Mouse (Mus musculus) frontal cortex, postnatal 10 days (tissue): Measurements from ENCODE around the gene Cela3a.
"Not testable (repeated sequence)": the region's sequence is repeated elsewhere in the genome, so short reads cannot be mapped to it uniquely, and the experiment has no call there.

Experiments
- DNase-seq, 2 experiments: peaks; one replicate each; pipeline ENCODE4 v3.0.0; 2022; ENCODE audit warnings: low spot score in 2 of 2, mixed read lengths in 1 of 2

Gene Cela3a

GRCm38 (mm10) chr4:137414936-137415335 is 5.3 kb upstream of the Cela3a start:
- DNase-seq: no peak

DNA sequence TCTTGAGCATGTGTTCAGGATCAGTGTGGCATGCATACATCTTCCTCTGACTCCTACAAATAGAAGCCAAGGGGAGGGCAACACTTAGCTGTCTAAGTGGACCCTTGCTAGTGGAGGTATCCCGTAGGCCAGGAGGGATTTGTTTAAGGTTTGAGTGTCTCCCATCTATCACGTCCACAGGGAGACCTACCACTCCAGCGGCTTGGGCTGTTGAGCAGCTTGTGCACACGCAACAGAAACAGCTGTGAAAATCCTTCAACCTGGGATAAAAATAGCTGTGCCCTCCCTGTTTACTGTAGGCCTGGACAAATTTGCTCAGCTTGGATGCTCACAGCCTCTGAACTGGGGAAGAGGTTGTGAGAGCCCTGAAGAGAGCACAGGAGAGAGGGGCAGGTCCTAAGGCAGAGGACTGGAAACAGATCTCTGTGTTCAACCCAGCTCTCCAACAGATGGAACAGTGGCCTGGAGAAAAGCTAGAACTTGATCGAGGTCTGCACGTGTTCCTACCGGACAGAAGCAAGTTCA is 2.7 kb upstream of the Cela3a start:
- DNase-seq: not testable (repeated sequence)

GRCm38 (mm10) chr4:137405571-137405970 is 4.0 kb downstream of the Cela3a start:
- no peak for DNase-seq

DNA sequence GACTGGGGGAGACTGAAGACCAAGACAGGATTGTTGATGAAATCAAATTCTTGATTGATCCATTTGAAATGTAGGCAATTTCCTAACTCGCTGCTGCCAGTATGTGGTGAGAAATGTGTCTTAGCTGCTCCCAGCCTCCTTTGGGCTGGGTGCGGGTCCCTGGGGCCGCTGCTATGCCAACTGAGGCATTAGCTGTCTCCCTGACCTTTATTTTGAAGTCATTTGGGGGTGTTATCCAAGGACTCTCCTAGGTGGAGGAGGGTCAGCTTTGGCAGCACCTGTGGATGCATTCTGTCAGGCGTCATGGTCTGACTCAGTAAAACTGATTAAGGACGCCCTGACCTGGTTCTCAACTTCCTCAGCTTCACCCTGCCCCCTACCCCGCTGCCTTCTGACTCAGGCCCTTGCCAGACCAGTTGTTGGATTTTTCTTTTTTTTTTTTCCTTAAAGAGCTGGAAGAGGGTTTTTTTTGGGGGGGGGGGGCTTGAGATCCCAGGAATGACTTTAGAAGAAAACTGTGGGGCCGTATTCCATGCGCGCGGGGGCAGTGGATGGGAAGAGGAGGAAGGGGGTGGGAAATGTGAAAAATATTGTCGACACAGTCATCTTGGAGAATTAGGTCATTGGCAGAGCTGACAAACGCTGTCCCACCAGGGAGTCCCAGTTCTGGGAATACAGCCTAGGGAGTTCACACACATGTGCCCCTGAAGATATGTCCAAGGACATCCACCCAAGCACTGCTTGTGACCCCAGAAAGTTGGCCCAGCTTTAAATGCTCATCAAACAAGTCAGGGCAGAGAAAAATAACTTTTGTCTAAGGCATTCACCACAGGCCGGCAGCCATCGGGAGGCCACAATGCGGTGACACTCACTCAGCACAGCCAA is 12.7 kb downstream of the Cela3a start:
- DNase-seq: no peak

DNA sequence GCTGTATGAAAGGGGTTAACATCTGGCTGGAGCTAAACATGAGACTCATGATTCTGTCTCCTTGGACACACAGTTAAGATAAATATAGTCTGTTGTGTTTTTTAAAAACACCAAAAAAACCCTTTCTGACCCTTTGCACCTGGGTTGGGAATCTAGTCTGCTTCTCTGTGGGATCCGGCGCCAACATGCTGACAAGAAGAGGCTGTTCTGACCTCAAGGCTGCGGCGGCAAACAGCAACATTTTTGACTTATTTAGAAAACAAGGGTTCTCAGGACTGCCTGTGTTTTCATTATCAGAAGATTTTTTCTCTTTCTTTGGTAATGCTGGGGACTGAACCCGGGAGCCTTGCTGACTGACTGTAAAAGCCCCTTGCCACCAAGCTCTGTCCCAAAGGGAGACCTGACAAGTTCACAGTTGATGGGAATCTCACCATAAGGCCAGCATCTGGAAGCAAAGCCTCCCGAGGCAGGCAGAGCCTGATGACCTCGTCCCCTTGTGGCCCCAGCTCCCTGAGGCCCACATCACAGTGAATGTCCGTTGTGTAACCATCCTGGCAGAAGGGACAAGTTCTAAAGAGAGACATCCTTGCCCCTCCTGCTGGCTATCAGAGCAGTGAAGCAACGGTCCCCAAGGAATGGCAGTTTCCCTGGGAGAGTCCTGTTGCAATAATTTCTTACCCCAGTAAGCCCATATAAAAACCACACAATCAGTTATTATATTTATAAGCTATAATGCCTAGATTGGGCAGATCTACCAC is 16.0 kb downstream of the Cela3a start:
- no peak for DNase-seq

DNA sequence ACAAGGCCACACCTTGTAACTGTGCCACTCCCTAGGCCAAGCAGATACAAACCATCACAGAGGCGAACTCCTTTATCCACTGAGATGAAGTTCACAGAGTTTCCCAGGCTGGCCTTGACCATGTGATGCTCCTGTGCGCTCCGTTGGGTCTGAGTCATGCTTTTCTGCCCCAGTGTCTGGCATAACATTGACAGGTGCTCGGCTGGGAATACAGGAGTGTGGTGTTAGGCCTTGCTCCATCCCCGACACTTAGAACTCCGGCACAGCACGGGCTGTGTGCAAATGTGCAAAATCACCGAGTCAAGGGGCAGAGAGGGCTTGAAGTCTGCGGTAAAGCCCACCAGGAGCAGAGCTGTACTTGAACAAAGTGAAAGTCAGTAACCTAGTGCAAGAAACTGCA is 16.7 kb downstream of the Cela3a start:
- no peak for DNase-seq

DNA sequence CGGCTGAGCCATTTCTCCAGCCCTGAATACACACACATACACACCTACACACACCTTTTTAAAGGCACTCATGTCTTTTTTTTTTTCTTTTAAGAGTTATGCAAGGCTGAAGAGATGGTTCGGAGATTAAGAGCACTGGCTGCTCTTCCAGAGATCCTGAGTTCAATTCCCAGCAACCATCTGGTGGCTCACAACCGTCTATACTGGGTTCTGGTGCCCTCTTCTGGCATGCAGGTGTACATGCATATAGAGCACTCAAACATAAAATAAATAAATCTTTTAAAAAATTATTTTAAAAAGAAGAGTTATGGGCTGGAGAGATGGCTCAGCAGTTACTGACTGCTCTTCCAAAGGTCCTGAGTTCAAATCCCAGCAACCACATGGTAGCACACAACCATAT is 18.3 kb downstream of the Cela3a start:
- no peak for DNase-seq

- DNase-seq: no peak
Measured at GRCm38 (mm10) chr4:137390196-137390595, 19.4 kb downstream of the Cela3a start.

DNA sequence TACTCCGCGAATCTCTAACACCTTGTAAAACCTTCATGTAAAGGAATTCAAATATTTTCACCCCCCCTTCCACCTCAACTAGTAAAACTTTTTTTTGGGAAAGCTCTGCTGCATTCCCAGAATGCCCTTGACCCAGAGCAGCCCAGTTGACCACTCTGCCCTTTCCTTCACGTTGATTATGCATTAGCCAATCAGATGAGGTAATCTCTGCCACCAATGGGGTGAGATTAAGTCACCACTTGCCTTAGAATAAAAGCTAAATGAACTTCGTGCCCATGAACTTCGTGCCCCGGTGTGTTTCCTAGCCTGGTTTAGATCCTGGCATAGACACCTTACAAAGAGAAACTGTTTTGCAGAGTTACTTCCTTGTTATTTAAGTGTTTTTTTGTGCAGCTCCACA is 20.6 kb downstream of the Cela3a start:
- no peak for DNase-seq

DNA sequence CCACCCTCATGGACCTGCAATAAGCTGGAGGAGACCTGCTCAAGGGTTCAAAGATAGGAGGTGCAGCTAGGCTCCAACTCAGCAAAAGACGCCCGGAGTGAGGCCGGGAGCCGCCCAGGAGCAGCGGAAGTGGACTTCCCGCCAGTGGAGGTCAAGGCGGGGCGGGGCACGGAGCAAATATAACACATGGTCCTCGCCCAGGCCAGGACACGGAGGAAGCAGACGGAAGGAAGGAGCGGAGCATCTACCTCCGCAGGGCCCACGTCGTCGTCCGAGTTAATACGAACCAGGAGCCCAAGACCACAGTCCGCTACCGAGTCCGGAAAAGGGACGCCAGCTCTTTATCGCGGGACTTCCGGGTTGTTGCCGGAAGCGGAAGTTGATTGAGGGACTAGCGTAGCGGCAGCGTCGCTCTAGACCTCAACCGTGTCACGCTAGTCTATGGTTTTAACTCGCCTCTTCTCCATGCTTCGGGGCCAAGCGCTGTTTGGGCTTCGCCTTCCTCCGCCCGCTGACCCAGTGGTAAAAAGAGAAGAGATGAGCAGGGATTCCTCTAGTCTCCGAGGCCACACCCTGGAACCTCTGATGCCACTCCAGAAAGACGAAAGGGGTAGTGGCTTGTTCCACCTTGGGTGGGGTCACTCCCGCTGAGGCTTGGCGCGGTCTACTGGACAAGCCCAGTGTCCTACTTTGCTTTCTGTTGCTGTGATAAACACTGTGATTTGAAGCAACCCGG is 21.4 kb downstream of the Cela3a start:
- peak; percentile 66 to 82 for DNase-seq

GRCm38 (mm10) chr4:137387482-137388058 is 22.0 kb downstream of the Cela3a start:
- DNase-seq: no peak

DNA sequence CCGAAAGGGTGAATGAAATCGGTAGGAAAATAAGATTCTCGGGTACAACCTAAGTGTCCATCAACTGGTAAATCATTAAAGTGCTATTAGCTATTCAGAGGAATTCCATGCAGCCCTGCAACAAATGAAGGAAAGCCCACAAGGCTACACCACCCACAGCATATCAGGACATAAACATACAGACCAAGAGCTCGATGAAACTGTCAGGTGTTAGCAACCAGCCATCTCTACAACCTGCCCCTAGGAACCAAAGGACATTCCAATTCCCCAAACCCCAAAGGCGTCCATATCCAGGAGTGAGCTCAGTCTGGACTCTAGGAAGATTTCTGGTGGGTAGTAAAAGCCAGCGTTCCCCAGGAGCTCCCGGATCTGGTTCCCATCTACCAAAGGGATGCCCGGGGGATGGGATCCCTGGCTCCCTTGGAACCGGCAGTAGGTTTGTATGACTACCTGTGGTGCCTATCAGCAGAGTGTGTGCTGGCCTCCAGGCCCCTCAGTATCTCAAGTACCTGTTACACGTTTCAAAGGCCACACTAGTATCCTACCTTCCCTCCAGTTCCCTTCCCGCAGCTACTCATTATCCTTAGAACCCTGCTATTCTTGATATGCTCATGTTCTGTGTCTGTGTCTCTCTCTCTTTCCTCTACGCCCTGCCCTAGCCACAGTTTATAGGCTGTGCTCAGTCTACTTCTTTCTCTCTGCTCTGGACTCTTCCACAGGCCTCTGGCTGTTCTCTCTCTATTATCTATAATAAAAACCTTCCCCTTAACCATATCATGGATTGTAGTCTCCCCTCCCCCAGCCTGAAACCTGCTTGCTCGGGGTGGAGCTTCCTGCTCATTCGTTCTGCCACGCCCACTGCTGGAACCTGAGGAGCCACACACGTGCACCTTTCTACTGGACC is 28.6 kb downstream of the Cela3a start:
- no peak for DNase-seq

DNA sequence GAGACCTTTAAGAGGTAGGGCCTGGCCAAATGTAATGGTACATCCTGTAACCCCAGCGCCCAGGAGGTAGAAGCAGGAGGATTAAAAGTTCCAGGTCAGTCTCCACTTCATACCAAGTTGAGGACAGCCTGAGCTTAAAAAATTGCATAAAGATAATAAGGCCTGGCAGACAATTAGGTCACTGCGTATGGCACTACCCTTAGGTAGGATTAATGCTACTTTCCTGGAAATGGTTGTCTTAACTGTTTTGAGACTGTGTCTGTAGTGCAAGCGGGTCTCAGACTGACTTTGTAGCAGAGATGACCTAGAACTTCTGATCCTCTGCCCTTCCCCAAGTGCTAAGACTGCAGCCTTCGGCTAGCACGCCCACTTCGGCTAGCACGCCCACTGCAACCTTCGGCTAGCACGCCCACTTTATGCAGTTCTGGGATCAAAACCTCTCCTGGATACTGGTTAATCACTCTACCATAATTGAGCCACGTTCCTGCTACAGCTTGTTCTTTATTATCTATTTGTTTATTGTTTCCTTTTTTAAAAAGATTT is 29.8 kb downstream of the Cela3a start:
- no peak for DNase-seq

DNA sequence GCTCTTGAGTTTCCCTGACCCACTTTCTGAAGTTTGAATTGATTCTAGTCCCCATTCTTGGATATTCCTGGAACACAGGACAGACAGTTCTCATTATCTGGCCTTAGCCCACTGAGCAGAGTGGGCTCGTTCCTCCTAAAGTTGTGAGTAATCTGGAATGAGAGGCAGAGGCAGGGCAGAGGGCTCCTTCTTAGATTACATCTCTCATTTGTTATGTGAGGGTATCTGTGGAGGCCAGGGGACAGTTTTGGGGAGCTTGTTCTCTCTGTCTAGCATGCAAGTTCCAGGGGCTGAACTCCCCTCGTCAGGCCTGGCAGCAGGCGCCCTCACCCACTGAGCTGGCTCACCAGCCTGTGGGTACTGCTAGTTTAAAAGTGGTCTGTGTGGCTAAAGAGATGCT is 30.5 kb downstream of the Cela3a start:
- DNase-seq: no peak

DNA sequence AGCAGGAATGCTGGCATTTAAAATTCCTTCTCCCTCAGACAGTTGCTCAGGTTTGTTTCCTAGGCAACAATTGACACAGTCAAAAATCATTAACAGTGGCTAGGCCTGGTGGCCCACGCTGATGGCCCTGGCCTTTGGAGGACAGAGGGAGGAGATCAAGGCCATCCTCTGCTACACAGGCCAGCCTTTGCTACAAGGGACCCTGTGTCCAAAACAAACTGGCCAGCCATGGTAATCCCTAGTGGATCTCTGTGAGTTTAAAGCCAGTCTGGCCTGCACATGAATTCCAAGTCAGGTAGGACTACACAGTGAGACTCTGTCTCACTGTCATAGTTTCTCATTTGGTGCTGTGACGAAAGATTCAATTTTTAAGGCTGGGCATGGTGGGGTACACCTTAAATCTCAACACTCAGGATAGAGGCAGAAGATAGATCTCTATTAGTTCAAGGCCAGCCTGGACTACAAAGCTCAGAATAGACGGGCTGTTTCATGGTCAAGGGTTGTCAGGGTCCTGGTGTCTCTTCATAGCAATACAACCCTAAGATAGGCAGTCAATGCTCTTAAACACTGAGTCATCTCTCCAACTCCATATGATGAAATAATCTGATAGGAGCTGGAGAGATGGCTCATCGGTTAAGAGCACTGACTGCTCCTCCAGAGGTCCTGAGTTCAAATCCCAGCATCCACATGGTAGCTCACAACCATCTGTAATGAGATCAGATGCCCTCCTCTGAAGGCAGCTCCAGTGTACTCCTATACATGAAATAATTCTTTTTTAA is 31.9 kb downstream of the Cela3a start:
- no peak for DNase-seq

GRCm38 (mm10) chr4:137376778-137377177 is 32.8 kb downstream of the Cela3a start:
- DNase-seq: no peak

DNA sequence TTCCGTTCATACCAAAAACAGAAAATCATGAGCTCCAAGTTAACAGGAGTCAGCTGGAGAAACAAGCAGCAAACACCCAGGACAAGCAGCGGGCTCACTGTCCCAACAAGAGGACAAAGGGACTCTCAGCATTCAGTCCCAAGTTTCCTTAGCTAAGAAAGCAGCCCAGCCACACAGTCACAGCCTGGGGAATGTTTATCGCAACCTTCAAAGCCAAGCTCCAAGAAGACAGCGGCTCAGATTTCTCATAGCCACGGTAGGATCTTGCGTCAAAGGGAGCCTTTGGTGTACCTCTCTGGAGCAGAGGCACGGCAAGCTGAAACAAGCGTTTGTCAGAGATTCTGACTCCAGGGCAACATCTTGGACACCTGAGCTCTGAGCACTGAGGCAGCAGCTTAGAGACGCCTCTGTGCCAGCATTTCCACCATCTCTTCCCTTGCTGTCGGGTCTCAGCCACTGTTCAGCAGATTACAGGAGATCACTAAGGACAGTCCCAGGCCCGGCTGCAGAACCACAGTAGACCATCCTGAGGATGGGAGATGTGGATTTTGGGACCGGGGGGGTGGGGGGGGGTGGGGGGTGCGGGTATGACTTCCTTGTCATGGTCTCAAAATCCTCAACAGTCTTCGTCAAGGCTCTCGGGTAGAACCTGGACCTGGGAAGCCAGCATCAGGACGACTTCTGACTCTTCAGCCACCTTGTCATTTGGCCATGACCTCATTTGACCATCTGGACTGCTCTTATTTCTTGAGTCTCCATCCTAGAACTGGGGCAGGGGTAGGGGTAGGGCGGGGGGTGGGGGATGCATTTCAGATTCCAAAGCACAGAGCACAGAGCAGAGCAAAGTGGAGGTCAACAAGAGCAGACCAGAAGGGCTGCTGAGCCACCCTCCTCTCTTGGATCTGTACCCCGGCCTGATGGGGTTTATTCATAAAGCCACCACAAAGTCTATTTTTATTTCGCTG is 34.0 kb downstream of the Cela3a start:
- no peak for DNase-seq

DNA sequence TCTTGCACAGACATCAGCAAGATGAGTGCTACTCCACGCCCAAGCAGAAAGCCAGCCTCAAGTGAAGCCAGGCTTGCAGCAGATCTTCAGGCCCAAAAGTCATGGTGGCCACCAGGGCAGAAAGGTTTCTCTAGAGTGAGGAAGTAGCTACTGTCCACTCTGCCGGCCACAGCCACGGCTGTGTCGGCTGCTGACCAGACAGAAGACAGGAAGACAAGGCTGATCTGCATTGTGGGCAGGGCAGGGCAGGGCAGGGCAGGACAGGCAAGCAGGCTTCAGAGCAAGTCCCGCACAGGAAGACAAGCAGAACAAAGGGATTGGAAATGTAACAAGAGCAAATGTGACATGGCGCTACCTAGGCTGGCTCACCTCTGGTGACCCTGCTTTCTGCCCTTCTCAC is 35.9 kb downstream of the Cela3a start:
- no peak for DNase-seq
